8 mouse cellular contexts compared by ENCODE assay signal in the genomic region with DNA sequence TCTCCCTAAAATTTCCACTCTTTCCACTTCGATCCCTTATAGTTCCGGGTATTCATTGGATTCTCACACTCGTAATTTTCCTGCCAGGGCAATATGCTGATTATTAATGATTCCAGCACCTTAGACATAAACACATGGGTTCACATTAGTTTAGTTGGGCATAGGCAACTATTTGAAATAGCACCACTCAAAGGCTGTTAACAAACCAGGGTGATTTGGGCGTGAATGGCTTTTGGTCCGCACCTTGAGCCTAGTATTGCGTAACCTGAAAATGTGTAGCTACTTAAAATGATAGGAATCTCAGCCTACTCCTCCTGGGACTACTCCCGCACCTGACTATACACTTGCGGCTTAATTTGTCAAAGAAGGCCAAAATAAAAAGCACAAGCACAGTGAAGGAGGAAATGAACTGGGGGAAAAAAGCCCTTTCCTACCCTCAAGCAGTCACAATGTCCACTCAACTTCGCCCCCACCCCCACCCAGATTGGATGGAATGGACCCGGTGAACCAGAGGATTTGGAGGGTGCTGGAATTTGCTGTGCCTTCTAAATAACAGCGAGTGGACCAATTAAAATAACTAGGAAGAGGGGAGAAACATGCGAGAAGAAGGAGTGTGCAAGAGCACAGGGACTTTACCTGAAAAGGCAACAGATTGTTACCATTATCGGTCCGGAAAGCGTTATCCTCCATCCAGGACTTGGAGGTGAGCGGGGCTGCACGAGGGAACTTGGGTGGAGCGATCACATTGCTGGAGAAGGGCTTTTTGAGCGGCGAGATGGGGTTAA. TPM values are rescaled to one million over a fixed set of nuclear protein-coding genes. Genes with fewer than 3 reads are reported as not detected.
DNase-seq lines count a peak whose midpoint lies in the region; ATAC-seq and TF ChIP-seq lines count a peak whose summit lies in the region.

No protein-coding gene starts in this region.

- no peak for DNase-seq in left cerebral cortex, adult 2 months (ENCODE audit: extremely low spot score in 1 of 2, low spot score in 2 of 2)
- DNase-seq in left cerebral cortex, adult 8-10 months (ENCODE audit: low spot score in 2 of 2) = no peak
- peak; percentile 40 for DNase-seq in embryonic facial prominence, embryonic 11.5 days (ENCODE audit: low spot score)
- no peak for DNase-seq in intestine, embryonic 14.5 days (ENCODE audit: low spot score)
- DNase-seq in lung, postnatal 25 days (ENCODE audit: low spot score) = peak; percentile 30
- no peak for DNase-seq in frontal cortex, postnatal 14 days (ENCODE audit: low spot score in 2 of 2)
- DNase-seq in right cerebral cortex, postnatal 4 days = no peak
- no peak for DNase-seq in layer of hippocampus, adult 9-10 months (ENCODE audit: low spot score)

- WGBS in embryonic facial prominence, embryonic 11.5 days = 23% methylated on average over 20 of the region's 20 CpGs
- 27% methylated on average over 20 of the region's 20 CpGs for WGBS in intestine, embryonic 14.5 days

- intact Hi-C loops in left cerebral cortex, adult 2 months (cut with DNase I) = loop anchor here (5.0 kb wide), 1 partner anchor 116 kb away; no protein-coding TSS in a partner anchor

- no peak for TF ChIP-seq CTCF in left cerebral cortex, adult 2 months (IDR thresholded peaks at IDR 0.05)

- ATAC-seq in embryonic facial prominence, embryonic 11.5 days (replicated peaks; ENCODE audit: insufficient number of reproducible peaks, low FRiP score, low TSS enrichment, low read depth) = no peak; the same call in 1 of the 2 replicates
- no peak for ATAC-seq in intestine, embryonic 14.5 days (replicated peaks; ENCODE audit: low FRiP score, low TSS enrichment, low read depth)

- H3K9ac ChIP-seq in embryonic facial prominence, embryonic 11.5 days (replicated peaks; ENCODE audit: low read length) = peak overlapping the region; percentile 57
- peak overlapping the region; percentile 40 for H3K9ac ChIP-seq in intestine, embryonic 14.5 days (ENCODE audit: low read length)

- peak overlapping the region; percentile 83 for H3K4me3 ChIP-seq in left cerebral cortex, adult 2 months
- H3K4me3 ChIP-seq in embryonic facial prominence, embryonic 11.5 days (ENCODE audit: low read depth, low read length) = peak overlapping the region; percentile 55
- H3K4me3 ChIP-seq in intestine, embryonic 14.5 days (ENCODE audit: low read depth, low read length) = peak overlapping the region; percentile 47

- H3K36me3 ChIP-seq in embryonic facial prominence, embryonic 11.5 days (replicated peaks; ENCODE audit: control insufficient read depth, insufficient read depth, low read depth, low read length) = no peaks in the 10 kb centered on the region
- no peaks in the 10 kb centered on the region for H3K36me3 ChIP-seq in intestine, embryonic 14.5 days (ENCODE audit: control insufficient read depth, insufficient read depth, low read length)

- H3K4me1 ChIP-seq in embryonic facial prominence, embryonic 11.5 days (ENCODE audit: control insufficient read depth, insufficient read depth, low read length) = no peaks in the 10 kb centered on the region
- peaks cover 8% of the 10 kb centered on the region; the same call in 1 of the 2 replicates for H3K4me1 ChIP-seq in intestine, embryonic 14.5 days (replicated peaks; ENCODE audit: control insufficient read depth, insufficient read depth, low read length)

- no peaks in the 10 kb centered on the region for H3K9me3 ChIP-seq in embryonic facial prominence, embryonic 11.5 days (replicated peaks; ENCODE audit: control insufficient read depth, low read length)
- H3K9me3 ChIP-seq in intestine, embryonic 14.5 days (ENCODE audit: control insufficient read depth, low read length) = no peaks in the 10 kb centered on the region

- H3K27me3 ChIP-seq in embryonic facial prominence, embryonic 11.5 days (ENCODE audit: control insufficient read depth, insufficient read depth, low read length) = peaks cover 20% of the 10 kb centered on the region
- peaks cover 33% of the 10 kb centered on the region for H3K27me3 ChIP-seq in intestine, embryonic 14.5 days (replicated peaks; ENCODE audit: control insufficient read depth, insufficient read depth, low read length)

- peak overlapping the region; percentile 94 for H3K27ac ChIP-seq in left cerebral cortex, adult 2 months
- H3K27ac ChIP-seq in embryonic facial prominence, embryonic 11.5 days (replicated peaks; ENCODE audit: low read depth, low read length) = no peak overlapping the region
- H3K27ac ChIP-seq in intestine, embryonic 14.5 days (ENCODE audit: low read depth) = no peak overlapping the region

- peak overlapping the region; percentile 100 for H3K4me2 ChIP-seq in embryonic facial prominence, embryonic 11.5 days (ENCODE audit: low read depth, low read length)
- peak overlapping the region; percentile 74 for H3K4me2 ChIP-seq in intestine, embryonic 14.5 days (ENCODE audit: low read length)

RNA-seq across cellular contexts. Expression of a gene that starts 33.8 kb away (rescaled TPM):
- 10 to 100 TPM; 82.6 to 96.0 TPM for total RNA-seq in left cerebral cortex, adult 2 months (2021)
- 10 to 100 TPM; 78.2 to 89.8 (median 82.3) TPM for total RNA-seq in left cerebral cortex, adult 8-10 months (2022)
- 173 and 175 TPM in 2 replicates for polyA plus RNA-seq in embryonic facial prominence, embryonic 11.5 days (2014; fragmentation: Nextera tagmentation; extraction: Ambion mirVana)
- polyA plus RNA-seq in intestine, embryonic 14.5 days (2014; fragmentation: Nextera tagmentation; extraction: Ambion mirVana) = 83.9 and 86.5 TPM in 2 replicates

RNA-seq across cellular contexts. Expression of a gene that starts 34.9 kb away (rescaled TPM):
- 10 to 100 TPM; 87.0 to 96.0 TPM for total RNA-seq in left cerebral cortex, adult 2 months (2021)
- 10 to 100 TPM; 83.3 to 89.9 (median 85.4) TPM for total RNA-seq in left cerebral cortex, adult 8-10 months (2022)
- polyA plus RNA-seq in embryonic facial prominence, embryonic 11.5 days (2014; fragmentation: Nextera tagmentation; extraction: Ambion mirVana) = 0.77 and 0.91 TPM in 2 replicates
- 0.66 and 0.85 TPM in 2 replicates for polyA plus RNA-seq in intestine, embryonic 14.5 days (2014; fragmentation: Nextera tagmentation; extraction: Ambion mirVana)

Comparison
In these comparisons a context has a peak if more than half of its experiments do, and no peak if none do; other contexts are left out.
1. DNase-seq: peak in embryonic facial prominence, embryonic 11.5 days (single experiment) and lung, postnatal 25 days (single experiment); none in left cerebral cortex, adult 2 months (0 of 2), left cerebral cortex, adult 8-10 months (0 of 2), intestine, embryonic 14.5 days (single experiment), frontal cortex, postnatal 14 days (0 of 2), right cerebral cortex, postnatal 4 days (single experiment) and layer of hippocampus, adult 9-10 months (single experiment).
2. Peak in every context shown above with its lines, with median percentiles within 50 percentile points of each other: H3K4me3 ChIP-seq.